Mouse (Mus musculus) heart, adult 2 months (tissue): Measurements from ENCODE around the gene Rpn2. TPM values are rescaled to one million over a fixed set of nuclear protein-coding genes. Genes with fewer than 3 reads are reported as not detected.

Source experiments
- DNase-seq, 2 experiments: peaks; one replicate each; pipeline ENCODE4 v3.0.0; 2021
- H3K27ac ChIP-seq: fragments of 200-600 bp; 2 replicates; pipeline ENCODE4 v1.8.1; 2022
- H3K27me3 ChIP-seq: fragments of 200-500 bp; 2 replicates; pipeline ENCODE4 v1.6.1; 2012; ENCODE audit warnings: mild to moderate bottlenecking, low read length, inconsistent platforms, mixed read lengths; ENCODE audit not compliant: control insufficient read depth, insufficient read depth
- H3K36me3 ChIP-seq: fragments of 200-500 bp; 2 replicates; pipeline ENCODE4 v1.6.1; 2012; ENCODE audit warnings: low read length, inconsistent platforms; ENCODE audit not compliant: control insufficient read depth, insufficient read depth
- H3K4me1 ChIP-seq: fragments of 200-500 bp; 2 replicates; pipeline ENCODE4 v1.6.1; 2011; ENCODE audit warnings: low read length; ENCODE audit not compliant: control insufficient read depth, insufficient read depth
- H3K4me3 ChIP-seq: fragments of 200-600 bp; 2 replicates; pipeline ENCODE4 v1.8.1; 2022
- H3K79me2 ChIP-seq: fragments of 200-500 bp; replicated peaks from 2 replicates; pipeline ENCODE4 v1.6.1; 2012; ENCODE audit warnings: mild to moderate bottlenecking, inconsistent platforms, low read length, moderate library complexity, mixed read lengths; ENCODE audit not compliant: control insufficient read depth, insufficient read depth
- H3K9ac ChIP-seq: fragments of 200-500 bp; 2 replicates; pipeline ENCODE4 v1.6.1; 2012; ENCODE audit warnings: low read depth, mild to moderate bottlenecking, control low read depth, inconsistent platforms, low read length, mixed read lengths
- CTCF ChIP-seq: fragments of 200-600 bp; IDR thresholded peaks from 2 replicates; pipeline ENCODE4 v1.8.1; 2022; ENCODE audit warnings: antibody characterized with exemption, mild to moderate bottlenecking, moderate library complexity
- EP300 ChIP-seq: fragments of 200-500 bp; IDR thresholded peaks from 2 replicates; pipeline ENCODE4 v1.6.1; 2011; ENCODE audit warnings: low read depth, low read length, control low read depth; ENCODE audit not compliant: insufficient read depth
- POLR2A ChIP-seq: fragments of 200-500 bp; IDR thresholded peaks from 2 replicates; pipeline ENCODE4 v1.6.1; 2011; ENCODE audit warnings: mild to moderate bottlenecking, low read depth, low read length, control low read depth; ENCODE audit not compliant: insufficient read depth
- WGBS: fragments of 180-500 bp; shearing (Covaris S2); methylation state at CpG from one replicate; pipeline ENCODE4 v1.1.7; 2018; 5-methylcytosine and 5-hydroxymethylcytosine counted together
- intact Hi-C: fragments of 180-260 bp; cut with DNase I; formaldehyde crosslinking; loops from one replicate; pipeline ENCODE4 v1.15.1; 2025
- polyA plus RNA-seq: library from polyadenylated mRNA; depleted of rRNA; stranded (reverse); fragments of >200 nt; gene quantifications from 2 replicates; pipeline ENCODE4 v1.2.3, GENCODE M21; 2012
- total RNA-seq, 2 experiments: library from RNA; stranded (reverse); gene quantifications; 2 replicates each; pipeline ENCODE4 v1.2.3; 2021

Rpn2 gene
- total and polyA plus RNA-seq, 3 experiments, result 95.1 to 102 (median 97.5) TPM

- Histone ChIP-seq H3K79me2 (no peaks in the 10 kb centered on the region), H3K27me3 (no peaks in the 10 kb centered on the region), H3K9ac (no peak overlapping the region), H3K4me3 (no peak overlapping the region), H3K27ac (no peak overlapping the region), H3K4me1 (no peaks in the 10 kb centered on the region), H3K36me3 (no peaks in the 10 kb centered on the region)
- WGBS, result 70% methylated on average over 5 of the region's 5 CpGs
- no peak for TF ChIP-seq CTCF
- TF ChIP-seq POLR2A, result no peak
- TF ChIP-seq EP300, result no peak
- intact Hi-C loops, result no loop called here
- DNase-seq, result no peak
Observed at GRCm38 (mm10) chr2:157320886-157321285, 42.1 kb downstream of the Rpn2 start.

- Histone ChIP-seq H3K79me2 (no peaks in the 10 kb centered on the region), H3K27me3 (no peaks in the 10 kb centered on the region), H3K36me3 (no peaks in the 10 kb centered on the region), H3K4me3 (no peak overlapping the region), H3K9ac (no peak overlapping the region), H3K27ac (no peak overlapping the region), H3K4me1 (no peaks in the 10 kb centered on the region)
- 70% methylated on average over 5 of the region's 5 CpGs for WGBS
- TF ChIP-seq POLR2A (no peak), EP300 (no peak), CTCF (no peak)
- DNase-seq, result no peak
- intact Hi-C loops, result no loop called here
Observed at GRCm38 (mm10) chr2:157322029-157322766, 43.4 kb downstream of the Rpn2 start.

- TF ChIP-seq EP300 (no peak), CTCF (no peak), POLR2A (no peak)
- no peak overlapping the region for H3K9ac ChIP-seq
- H3K79me2 ChIP-seq, result no peaks in the 10 kb centered on the region
- no peak overlapping the region for H3K4me3 ChIP-seq
- DNase-seq, result no peak
- H3K36me3 ChIP-seq, result no peaks in the 10 kb centered on the region
- H3K27me3 ChIP-seq, result no peaks in the 10 kb centered on the region
- H3K4me1 ChIP-seq, result no peaks in the 10 kb centered on the region
- intact Hi-C loops, result no loop called here
- H3K27ac ChIP-seq, result no peak overlapping the region
- 72% methylated on average over 2 of the region's 2 CpGs for WGBS
Observed at GRCm38 (mm10) chr2:157325238-157325637, 46.4 kb downstream of the Rpn2 start.

GRCm38 (mm10) chr2:157328106-157328505 is 49.3 kb downstream of the Rpn2 start:
- H3K36me3 ChIP-seq, result no peaks in the 10 kb centered on the region
- TF ChIP-seq POLR2A (no peak), CTCF (no peak), EP300 (no peak)

GRCm38 (mm10) chr2:157328570-157328969 is 49.8 kb downstream of the Rpn2 start:
- DNase-seq, result no peak
- H3K4me3 ChIP-seq, result no peak overlapping the region
- 41% methylated on average over 11 of the region's 11 CpGs for WGBS
- no peak overlapping the region for H3K9ac ChIP-seq
- no peaks in the 10 kb centered on the region for H3K36me3 ChIP-seq
- no peak overlapping the region for H3K27ac ChIP-seq
- no peaks in the 10 kb centered on the region for H3K27me3 ChIP-seq
- no peaks in the 10 kb centered on the region for H3K79me2 ChIP-seq
- no peaks in the 10 kb centered on the region for H3K4me1 ChIP-seq
- intact Hi-C loops, result no loop called here
- TF ChIP-seq CTCF (no peak), POLR2A (no peak), EP300 (no peak)

More at GRCm38 (mm10) chr2:157328106-157328505, 49.3 kb downstream of the Rpn2 start:
- no peak overlapping the region for H3K27ac ChIP-seq
- no peak overlapping the region for H3K9ac ChIP-seq
- no peaks in the 10 kb centered on the region for H3K27me3 ChIP-seq
- no peaks in the 10 kb centered on the region for H3K4me1 ChIP-seq
- no peaks in the 10 kb centered on the region for H3K79me2 ChIP-seq
- no peak for DNase-seq
- WGBS, result 69% methylated on average over 5 of the region's 5 CpGs
- H3K4me3 ChIP-seq, result no peak overlapping the region
- intact Hi-C loops, result no loop called here

GRCm38 (mm10) chr2:157332059-157332458 is 53.2 kb downstream of the Rpn2 start:
- Histone ChIP-seq H3K27me3 (no peaks in the 10 kb centered on the region), H3K36me3 (no peaks in the 10 kb centered on the region), H3K4me3 (no peak overlapping the region), H3K79me2 (no peaks in the 10 kb centered on the region), H3K4me1 (no peaks in the 10 kb centered on the region), H3K9ac (no peak overlapping the region), H3K27ac (no peak overlapping the region)
- DNase-seq, result no peak
- TF ChIP-seq POLR2A, result no peak
- TF ChIP-seq CTCF, result no peak
- no peak for TF ChIP-seq EP300
- 77% methylated on average over 5 of the region's 5 CpGs for WGBS
- intact Hi-C loops, result no loop called here
